7 mouse cellular contexts compared by ENCODE assay signal in genomic region chr1:186183204-186183651, GRCm38 (mm10).
A peak's percentile ranks its signal among the peaks of the same experiment; 100 is the strongest.
DNase-seq lines count a peak whose midpoint lies in the region; ATAC-seq and TF ChIP-seq lines count a peak whose summit lies in the region.

No protein-coding gene starts in this region.

- 0 out of 2 replicates have a peak overlapping the region, but pooled peaks have one; percentile 20 for H3K4me3 ChIP-seq in lung, embryonic 14.5 days (ENCODE audit: low read depth, low read length)
- no peak overlapping the region for H3K4me3 ChIP-seq in hindbrain, embryonic 12.5 days
- H3K4me3 ChIP-seq in limb, embryonic 12.5 days (replicated peaks), result peak overlapping the region; percentile 19
- no peak overlapping the region; the same call in 1 of the 2 replicates for H3K4me3 ChIP-seq in neural tube, embryonic 15.5 days (replicated peaks)
- H3K4me3 ChIP-seq in thymus, adult 2 months (ENCODE audit: control insufficient read depth, insufficient read depth, low read length), result no peak overlapping the region

- DNase-seq in lung, embryonic 14.5 days, result no peak
- DNase-seq in lung, adult 18-20 months, result no peak
- no peak for DNase-seq in spleen, adult 12 weeks (ENCODE audit: low spot score)
- DNase-seq in thymus, adult 2 months, result no peak

- 0 out of 2 replicates have a peak, but pooled peaks cover 7% of the 10 kb centered on the region for H3K4me1 ChIP-seq in lung, embryonic 14.5 days (ENCODE audit: insufficient read depth)
- peaks cover 18% of the 10 kb centered on the region for H3K4me1 ChIP-seq in hindbrain, embryonic 12.5 days
- peaks cover 38% of the 10 kb centered on the region for H3K4me1 ChIP-seq in limb, embryonic 12.5 days (replicated peaks)
- H3K4me1 ChIP-seq in neural tube, embryonic 15.5 days, result peaks cover 28% of the 10 kb centered on the region
- H3K4me1 ChIP-seq in thymus, adult 2 months (replicated peaks; ENCODE audit: control insufficient read depth, insufficient read depth, low read length), result no peaks in the 10 kb centered on the region

- 59% methylated on average over 8 of the region's 8 CpGs for WGBS in lung, embryonic 14.5 days
- 73% methylated on average over 8 of the region's 8 CpGs for WGBS in hindbrain, embryonic 12.5 days
- 68% methylated on average over 8 of the region's 8 CpGs for WGBS in limb, embryonic 12.5 days
- WGBS in neural tube, embryonic 15.5 days, result 51% methylated on average over 8 of the region's 8 CpGs
- WGBS in thymus, adult 2 months, result 72% methylated on average over 8 of the region's 8 CpGs

- H3K36me3 ChIP-seq in lung, embryonic 14.5 days (ENCODE audit: insufficient read depth), result no peaks in the 10 kb centered on the region
- H3K36me3 ChIP-seq in hindbrain, embryonic 12.5 days, result no peaks in the 10 kb centered on the region
- no peaks in the 10 kb centered on the region for H3K36me3 ChIP-seq in limb, embryonic 12.5 days
- no peaks in the 10 kb centered on the region for H3K36me3 ChIP-seq in neural tube, embryonic 15.5 days
- no peaks in the 10 kb centered on the region for H3K36me3 ChIP-seq in thymus, adult 2 months (ENCODE audit: control insufficient read depth, insufficient read depth, low read length)

- H3K27me3 ChIP-seq in lung, embryonic 14.5 days (ENCODE audit: insufficient read depth, low read length), result no peaks in the 10 kb centered on the region
- no peaks in the 10 kb centered on the region for H3K27me3 ChIP-seq in hindbrain, embryonic 12.5 days
- H3K27me3 ChIP-seq in limb, embryonic 12.5 days, result no peaks in the 10 kb centered on the region
- H3K27me3 ChIP-seq in neural tube, embryonic 15.5 days (replicated peaks), result no peaks in the 10 kb centered on the region
- no peaks in the 10 kb centered on the region for H3K27me3 ChIP-seq in thymus, adult 2 months (ENCODE audit: control insufficient read depth, insufficient read depth, low read length)

- H3K9ac ChIP-seq in lung, embryonic 14.5 days, result no peak overlapping the region
- H3K9ac ChIP-seq in hindbrain, embryonic 12.5 days, result 0 out of 2 replicates have a peak overlapping the region, but pooled peaks have one; percentile 14
- H3K9ac ChIP-seq in limb, embryonic 12.5 days (replicated peaks), result no peak overlapping the region
- no peak overlapping the region for H3K9ac ChIP-seq in neural tube, embryonic 15.5 days (replicated peaks)

- no peak for TF ChIP-seq CTCF in lung, embryonic 14.5 days (IDR thresholded peaks at IDR 0.05; ENCODE audit: low read depth)
- no peak for TF ChIP-seq CTCF in thymus, adult 2 months (IDR thresholded peaks at IDR 0.05; ENCODE audit: borderline replicate concordance, control insufficient read depth, extremely low read depth, insufficient read depth, low read length, poor library complexity)

- ATAC-seq in lung, embryonic 14.5 days (ENCODE audit: insufficient read depth), result peak; percentile 28
- peak; percentile 26; the same call in 1 of the 2 replicates for ATAC-seq in hindbrain, embryonic 12.5 days (ENCODE audit: low FRiP score)
- no peak for ATAC-seq in limb, embryonic 12.5 days (ENCODE audit: insufficient number of reproducible peaks, insufficient read depth, low FRiP score, low TSS enrichment, low read depth)
- peak; percentile 41; the same call in 1 of the 2 replicates for ATAC-seq in neural tube, embryonic 15.5 days (ENCODE audit: low FRiP score)

- peak overlapping the region; percentile 59 for H3K4me2 ChIP-seq in lung, embryonic 14.5 days
- peak overlapping the region; percentile 36 for H3K4me2 ChIP-seq in hindbrain, embryonic 12.5 days (replicated peaks)
- peak overlapping the region; percentile 47 for H3K4me2 ChIP-seq in limb, embryonic 12.5 days
- H3K4me2 ChIP-seq in neural tube, embryonic 15.5 days, result peak overlapping the region; percentile 49

- TF ChIP-seq POLR2A in thymus, adult 2 months (IDR thresholded peaks at IDR 0.05; ENCODE audit: control insufficient read depth, extremely low read depth, insufficient read depth, low read length, poor library complexity), result no peak

- no peaks in the 10 kb centered on the region for H3K9me3 ChIP-seq in lung, embryonic 14.5 days (ENCODE audit: low read depth, low read length)
- no peaks in the 10 kb centered on the region for H3K9me3 ChIP-seq in hindbrain, embryonic 12.5 days (replicated peaks)
- H3K9me3 ChIP-seq in limb, embryonic 12.5 days, result no peaks in the 10 kb centered on the region
- no peaks in the 10 kb centered on the region for H3K9me3 ChIP-seq in neural tube, embryonic 15.5 days (replicated peaks)

- H3K27ac ChIP-seq in lung, embryonic 14.5 days (ENCODE audit: low read depth), result peak overlapping the region; percentile 24; the same call in 1 of the 2 replicates
- H3K27ac ChIP-seq in hindbrain, embryonic 12.5 days, result peak overlapping the region; percentile 31; the same call in 1 of the 2 replicates
- H3K27ac ChIP-seq in limb, embryonic 12.5 days, result peak overlapping the region; percentile 76
- peak overlapping the region; percentile 33; the same call in 1 of the 2 replicates for H3K27ac ChIP-seq in neural tube, embryonic 15.5 days (replicated peaks)
- no peak overlapping the region for H3K27ac ChIP-seq in thymus, adult 2 months (ENCODE audit: control insufficient read depth, insufficient read depth, low read length)

Comparison
In these comparisons a context has a peak if more than half of its experiments do, and no peak if none do; other contexts are left out.
1. H3K4me3 ChIP-seq: peak in lung, embryonic 14.5 days (single experiment) and limb, embryonic 12.5 days (single experiment); none in hindbrain, embryonic 12.5 days (single experiment), neural tube, embryonic 15.5 days (single experiment) and thymus, adult 2 months (single experiment).
2. Peak in every context shown above with its lines, with median percentiles within 50 percentile points of each other: H3K4me2 ChIP-seq.